Mouse (Mus musculus) CD4-positive, CD25-positive, alpha-beta regulatory T cell, adult 2 months (primary cell): ENCODE data around the gene Calcr.
"Not testable (repeated sequence)": the region's sequence is repeated elsewhere in the genome, so short reads cannot be mapped to it uniquely, and the experiment has no call there.

Experiments used
- DNase-seq: peaks from one replicate; pipeline ENCODE4 v3.0.0-alpha.2; 2012; ENCODE audit warnings: low read depth, low spot score

Gene Calcr

DNA sequence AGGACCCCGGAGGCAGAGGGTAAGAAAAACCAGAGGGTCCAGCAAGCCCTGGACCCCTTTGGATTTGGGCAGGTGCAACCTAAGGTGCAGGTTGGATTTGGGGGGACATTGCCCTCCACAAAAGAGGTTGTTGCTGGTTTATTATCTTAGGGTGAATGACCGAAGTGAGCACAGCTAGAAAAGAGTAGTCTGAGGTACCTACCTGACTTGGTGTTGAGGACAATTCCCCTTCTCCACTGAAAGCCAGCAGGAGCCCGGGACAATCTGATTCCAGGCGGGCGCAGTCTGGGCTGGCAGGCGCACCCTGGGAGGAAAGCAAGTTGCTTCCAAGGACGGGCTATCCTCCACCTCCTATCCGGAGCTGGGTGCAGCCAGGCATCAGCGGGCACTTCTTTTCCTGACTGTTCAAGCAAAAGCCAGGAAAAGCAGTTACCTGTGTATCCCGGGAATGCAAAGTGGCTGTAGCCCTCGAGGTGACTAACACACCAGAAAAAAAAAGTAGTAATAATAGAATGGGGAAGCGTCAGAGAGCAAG lies at the start of gene Calcr:
Calcr (minus strand) TSS at position 485 of the 535 bp plus-strand sequence.
- DNase-seq: no peak

DNA sequence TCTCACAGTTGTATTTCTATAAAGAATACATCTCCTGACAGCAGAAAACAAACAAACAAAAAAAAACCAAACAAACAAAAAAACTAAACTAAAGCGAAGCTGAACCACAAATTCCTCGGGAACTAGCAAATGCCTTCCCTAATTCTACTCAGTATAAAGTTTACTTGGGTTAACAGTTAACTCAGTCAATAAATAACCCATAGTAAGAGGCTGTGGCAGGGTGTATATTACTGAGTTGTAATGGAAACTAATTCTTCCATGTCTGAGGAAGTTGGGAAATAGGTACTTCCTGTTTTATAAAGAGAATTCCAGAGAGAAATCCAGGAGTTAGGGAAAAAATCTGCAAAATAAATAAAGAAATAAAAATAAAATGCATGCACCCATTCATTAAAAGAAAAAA lies 3.0 kb upstream of the Calcr start:
- no peak for DNase-seq

DNA sequence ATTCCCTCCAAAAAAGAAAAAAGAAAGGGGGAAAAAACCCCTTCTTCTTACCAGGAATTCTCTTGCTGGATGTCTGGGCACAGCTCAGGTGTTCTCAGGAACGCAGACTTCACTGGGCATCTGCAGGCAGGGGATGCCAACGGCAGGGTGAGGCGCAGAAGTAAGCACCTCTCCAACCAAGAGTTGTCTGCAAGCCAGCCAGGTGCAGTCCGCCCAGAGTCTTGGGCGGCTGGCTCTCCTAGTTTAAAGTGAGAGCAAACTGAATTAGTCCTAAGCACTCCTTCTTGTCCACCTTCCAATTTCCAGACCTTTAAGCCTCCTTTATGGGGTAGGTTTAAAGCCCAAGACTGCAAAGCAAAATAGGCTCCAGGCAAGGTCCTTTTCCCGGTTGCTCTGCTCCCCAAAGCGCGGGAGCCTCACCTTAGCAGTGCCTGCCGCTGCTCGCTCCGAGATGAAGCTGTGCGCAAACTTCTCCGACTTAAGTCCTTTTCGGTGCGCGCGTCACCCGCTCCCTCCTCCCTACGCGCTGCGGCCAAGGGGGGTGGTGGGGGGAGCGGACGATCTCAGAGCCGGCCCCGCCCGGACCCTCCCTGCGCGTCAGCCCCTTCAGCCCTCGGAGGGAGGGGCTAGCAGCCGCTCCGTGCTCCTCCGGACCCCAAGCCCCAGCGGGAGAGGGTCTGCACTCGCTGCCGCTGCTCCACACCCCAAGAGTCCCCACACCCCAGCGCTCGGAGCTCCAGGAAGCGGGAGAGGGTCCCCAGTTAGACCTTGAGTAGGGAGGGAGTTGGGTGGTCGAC lies 1.1 kb downstream of the Calcr start:
- DNase-seq: no peak

DNA sequence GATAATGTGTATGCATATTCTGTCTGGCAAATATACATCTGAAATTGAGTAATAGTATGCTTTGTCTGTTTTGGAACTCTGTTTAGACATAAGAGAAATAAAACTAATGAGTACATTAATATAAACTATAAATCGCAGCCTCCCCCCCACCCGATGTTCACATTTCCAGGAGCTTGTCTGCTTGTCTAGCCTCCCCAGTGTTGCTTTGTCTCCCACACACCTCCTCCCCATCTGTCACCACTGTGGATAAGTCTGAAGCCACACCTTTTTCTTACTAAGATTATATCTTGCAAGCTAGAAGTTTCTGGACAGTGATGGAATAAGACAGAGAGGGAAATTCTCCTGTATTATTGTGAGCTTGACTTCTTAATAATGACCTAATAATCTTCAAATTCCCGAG lies 12.9 kb downstream of the Calcr start:
- no peak for DNase-seq

DNA sequence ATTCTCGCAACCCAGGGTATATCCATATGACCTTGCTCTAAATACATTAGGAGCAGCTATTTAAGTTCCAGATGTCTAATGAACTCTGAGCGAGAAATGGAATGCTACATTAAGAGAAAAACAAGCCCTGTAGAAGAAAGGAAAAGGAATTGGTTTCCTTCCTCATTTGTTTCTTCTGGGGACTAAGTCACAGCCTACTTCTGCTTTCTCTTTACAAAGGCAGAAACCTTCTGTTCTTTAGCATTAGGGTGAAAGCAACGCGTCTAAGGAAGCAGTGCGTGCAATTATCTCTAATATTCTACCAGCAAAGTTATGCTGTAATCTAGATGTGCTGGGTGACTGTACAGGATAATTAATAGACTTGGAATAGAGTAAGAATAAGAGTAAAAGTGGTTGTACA lies 14.9 kb downstream of the Calcr start:
- DNase-seq: no peak

DNA sequence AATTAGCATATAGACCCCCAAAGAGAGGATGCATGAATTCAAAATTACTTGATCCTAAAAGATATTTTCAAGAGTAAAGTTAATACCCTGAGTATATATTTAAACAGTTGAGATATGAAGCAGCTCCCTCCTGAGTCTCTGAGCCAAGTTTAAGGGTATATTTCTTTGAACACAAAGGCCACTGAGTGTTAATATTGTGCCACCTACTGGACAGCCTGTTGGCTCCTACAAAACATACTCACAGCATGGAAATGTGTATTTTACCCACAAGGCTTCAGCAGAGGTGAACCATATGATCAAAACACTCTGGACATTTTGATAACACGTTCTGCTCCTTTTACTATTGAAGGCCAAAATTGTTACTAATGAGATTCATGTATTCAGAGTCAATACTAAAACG lies 19.0 kb downstream of the Calcr start:
- DNase-seq: no peak

DNA sequence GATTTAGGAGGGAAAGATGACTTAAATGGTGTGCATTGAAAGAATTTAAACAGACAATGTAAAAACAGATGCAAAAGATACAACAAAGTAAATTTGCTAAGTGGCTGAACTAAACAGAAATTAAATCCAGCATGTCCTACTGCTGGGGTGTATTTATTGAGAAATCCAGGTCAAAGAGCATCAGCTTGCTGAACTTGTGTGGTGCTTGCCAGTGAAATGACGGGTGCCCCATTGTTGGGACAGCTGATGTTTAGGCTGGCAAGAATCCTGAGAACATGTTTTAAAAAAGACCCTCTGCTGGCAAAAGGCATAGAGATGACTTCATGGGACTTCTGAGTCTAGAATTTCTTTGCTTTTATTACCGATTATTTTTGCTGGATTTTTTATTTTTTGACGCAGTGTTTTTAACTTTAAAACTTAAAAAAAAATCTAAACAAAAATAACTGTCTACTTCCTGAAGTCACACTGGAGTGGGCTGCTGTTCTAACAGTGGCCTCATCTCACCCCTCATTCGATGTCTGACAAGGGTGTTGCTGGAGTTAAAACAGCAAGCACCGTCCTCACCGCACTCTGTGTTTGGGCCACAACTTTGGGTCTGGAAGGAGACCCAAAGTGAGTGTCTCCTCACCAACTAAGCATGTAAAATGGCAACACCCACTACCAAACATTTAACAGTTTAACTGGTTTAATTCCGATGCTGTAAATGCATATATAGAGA lies 22.4 kb downstream of the Calcr start:
- DNase-seq: no peak

DNA sequence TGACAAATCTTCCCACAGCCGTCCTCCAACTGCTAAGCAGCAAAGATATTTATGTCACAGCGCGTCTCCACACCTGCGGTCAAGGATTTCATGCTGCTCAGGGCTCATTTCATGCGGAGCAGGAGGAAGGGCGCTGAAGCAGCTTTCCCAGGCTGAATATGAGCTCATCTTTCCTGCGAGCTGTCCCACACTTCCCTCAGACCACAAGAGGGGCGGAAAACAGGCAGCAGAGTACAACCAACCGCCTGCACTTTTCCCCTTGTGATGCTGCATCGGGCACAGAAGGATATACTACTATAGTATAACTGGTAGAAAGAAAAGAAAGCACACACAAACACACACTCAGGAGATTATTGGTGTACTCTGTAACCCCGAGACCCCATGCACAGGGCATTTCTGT lies 23.2 kb downstream of the Calcr start:
- DNase-seq: no peak

DNA sequence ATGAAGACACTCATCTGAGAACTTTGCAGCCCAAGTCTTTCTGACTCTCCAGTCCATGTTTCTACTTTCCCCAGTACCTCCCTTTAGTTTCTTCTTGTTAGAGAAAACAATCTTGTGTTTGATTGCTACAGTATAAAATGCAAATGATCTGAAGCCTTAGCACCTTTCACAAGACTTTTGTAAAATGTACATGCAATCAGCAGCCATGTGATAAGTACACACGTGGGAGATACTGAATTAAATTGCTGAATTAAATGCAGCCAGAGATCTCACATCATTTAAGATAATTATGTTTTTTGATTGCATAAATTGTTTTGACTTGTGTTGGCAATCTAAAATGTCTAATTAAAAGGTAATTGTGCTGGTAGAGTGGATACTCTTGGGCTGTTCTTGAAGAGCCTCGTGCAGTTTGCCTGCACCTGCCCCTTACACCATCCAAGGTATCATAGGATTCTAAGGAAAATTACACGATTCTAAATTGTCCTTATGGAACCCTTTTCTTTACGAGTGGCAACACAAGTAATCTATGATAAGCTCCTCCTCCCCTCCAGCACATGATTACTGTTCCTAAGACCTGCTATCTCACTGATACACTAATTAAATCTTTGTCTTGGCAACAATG lies 34.2 kb downstream of the Calcr start:
- no peak for DNase-seq

DNA sequence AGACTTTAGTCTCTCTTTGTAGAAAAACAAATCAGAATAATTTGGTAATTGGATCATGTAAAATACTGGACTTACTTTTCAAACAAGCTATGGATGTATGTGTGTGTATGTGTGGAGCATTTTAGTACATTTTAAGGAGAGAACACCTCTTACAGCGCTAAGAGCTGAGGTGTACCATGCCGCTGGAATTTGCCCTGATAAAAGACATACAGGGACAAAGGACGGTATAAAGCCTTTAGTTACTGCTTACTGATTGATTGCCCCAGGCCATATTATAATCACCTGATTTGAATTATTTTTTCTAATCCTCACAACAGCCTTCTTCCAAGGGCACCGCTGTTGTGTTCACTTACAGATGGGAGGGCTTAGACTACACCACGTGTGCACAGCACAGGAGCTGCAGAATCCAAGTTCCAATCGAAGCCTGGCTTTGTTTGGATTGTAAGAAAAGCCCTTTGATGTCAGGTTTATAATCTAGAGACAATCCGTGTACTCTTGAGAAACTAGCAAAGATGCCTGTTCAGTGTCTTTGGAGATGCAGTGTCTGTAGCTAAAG lies 76.3 kb downstream of the Calcr start:
- no peak for DNase-seq

DNA sequence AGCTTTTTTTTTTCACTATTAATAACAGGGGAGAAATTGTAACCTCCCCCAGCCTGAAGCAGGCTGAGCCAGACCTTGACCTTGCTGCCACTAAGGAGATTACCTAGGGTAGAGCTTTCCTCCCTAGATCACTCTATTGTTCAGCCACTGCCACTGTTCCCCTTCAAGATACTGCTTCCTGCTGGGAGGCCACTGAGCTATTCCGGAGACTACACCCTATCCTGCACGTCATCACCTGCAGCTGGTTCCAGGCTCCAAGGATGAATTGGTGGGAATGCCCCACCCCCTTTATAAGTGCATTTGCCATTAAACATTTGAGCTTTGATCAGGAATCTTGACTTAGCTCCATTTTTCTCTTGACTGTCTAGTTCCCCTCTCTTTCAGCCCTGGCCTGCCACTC lies 86.2 kb downstream of the Calcr start:
- DNase-seq: not testable (repeated sequence)

DNA sequence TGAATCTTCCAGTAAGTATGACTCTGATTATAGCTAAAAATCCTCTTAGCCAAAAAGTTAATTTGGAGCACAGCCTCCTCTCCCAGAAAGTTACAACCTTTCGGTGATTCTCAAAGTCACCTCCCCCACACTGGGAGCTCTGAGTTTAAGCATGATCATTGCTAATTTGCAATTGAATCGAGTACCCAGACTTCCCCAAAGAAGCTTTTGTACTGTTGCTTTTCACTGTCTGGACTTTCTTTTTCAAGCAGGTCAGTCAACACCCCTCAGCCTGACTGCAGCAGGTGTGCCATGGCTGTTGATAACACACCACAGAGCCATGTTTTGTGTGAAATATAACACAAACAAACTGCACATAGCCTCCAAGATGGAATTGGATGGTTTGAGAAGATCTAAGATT lies 86.7 kb downstream of the Calcr start:
- DNase-seq: no peak

DNA sequence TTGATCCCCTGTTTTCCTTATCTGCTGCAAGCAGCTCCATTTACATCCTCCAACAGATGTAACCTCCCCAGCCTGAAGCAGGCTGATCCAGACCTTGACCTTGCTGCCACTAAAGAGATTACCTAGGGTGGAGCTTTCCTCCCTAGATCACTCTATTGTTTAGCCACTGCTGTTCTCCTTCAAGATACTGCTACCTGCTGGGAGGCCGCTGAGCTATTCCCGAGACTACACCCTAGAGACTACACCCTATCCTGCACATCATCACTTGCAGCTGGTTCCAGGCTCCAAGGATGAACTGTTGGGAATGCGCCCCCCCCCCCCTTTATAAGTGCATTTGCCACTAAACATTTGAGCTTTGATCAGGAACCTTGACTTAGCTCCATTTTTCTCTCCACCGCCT lies 92.6 kb downstream of the Calcr start:
- DNase-seq: not testable (repeated sequence)

DNA sequence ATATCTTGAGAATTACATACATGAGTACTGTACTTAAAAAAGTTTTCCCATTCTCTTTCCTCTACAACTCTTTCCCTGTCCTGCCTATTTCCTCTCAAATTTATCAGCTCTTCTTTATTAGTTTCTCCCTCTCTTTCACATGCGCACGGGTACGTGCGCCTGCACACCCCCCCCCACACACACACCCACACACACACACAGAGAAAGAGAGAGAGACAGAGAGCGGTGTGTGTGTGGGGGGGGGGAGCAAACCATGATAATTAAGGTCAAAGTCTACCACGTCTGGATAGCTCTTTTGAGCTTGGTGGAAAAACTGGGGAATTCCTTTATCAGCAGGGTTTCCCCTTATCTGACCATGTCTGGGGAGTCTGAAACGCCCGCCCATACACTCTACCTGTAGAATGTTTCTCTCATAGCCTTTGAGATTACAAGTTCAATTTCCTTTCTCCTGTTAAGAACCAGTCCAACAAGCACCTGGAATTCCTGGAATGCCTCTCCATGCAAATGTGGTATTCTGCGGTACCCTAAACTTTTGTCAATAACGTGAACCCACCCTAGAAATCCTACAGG lies 100.3 kb downstream of the Calcr start:
- no peak for DNase-seq

DNA sequence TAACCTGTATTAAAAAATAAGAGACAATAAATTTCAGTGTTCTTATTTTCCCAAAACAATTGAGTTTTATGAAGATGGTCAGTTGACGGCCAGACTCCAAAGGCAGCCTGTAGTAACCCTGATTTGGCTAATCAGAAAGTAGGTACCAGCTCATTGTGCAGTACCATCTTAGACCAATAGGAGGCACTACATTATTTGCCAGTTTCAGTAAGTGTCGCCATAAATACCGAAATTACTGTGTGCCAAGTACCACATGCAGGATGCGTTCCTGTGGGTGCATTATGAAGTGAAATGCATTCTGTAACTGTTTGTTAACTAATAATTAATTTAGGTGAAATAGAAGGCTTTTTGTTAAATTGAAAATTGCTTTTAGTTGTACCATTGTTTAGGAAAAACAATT lies 106.1 kb downstream of the Calcr start:
- DNase-seq: peak; percentile 1
